Mouse (Mus musculus): ENCODE measurements around the gene Ssbp3. TPM values are rescaled to one million over a fixed set of nuclear protein-coding genes. Genes with fewer than 3 reads are reported as not detected.

The Ssbp3 gene
- total RNA-seq, 2 experiments from 2014 or later = 27.5 to 37.9 TPM

- DNase-seq = no peak
These were observed 101.0 kb downstream of the Ssbp3 start for GRCm38 (mm10) chr4:107011325-107012004.

- DNase-seq = peak in 1 of 2 experiments; percentile 33
These were observed 101.5 kb downstream of the Ssbp3 start for GRCm38 (mm10) chr4:107012005-107012478.

GRCm38 (mm10) chr4:107012574-107012973, 102.1 kb downstream of the Ssbp3 start:
- DNase-seq = peak; percentile 70 to 79

GRCm38 (mm10) chr4:107013119-107013816, 102.8 kb downstream of the Ssbp3 start:
- peak; percentile 71 to 76 for DNase-seq

DNA sequence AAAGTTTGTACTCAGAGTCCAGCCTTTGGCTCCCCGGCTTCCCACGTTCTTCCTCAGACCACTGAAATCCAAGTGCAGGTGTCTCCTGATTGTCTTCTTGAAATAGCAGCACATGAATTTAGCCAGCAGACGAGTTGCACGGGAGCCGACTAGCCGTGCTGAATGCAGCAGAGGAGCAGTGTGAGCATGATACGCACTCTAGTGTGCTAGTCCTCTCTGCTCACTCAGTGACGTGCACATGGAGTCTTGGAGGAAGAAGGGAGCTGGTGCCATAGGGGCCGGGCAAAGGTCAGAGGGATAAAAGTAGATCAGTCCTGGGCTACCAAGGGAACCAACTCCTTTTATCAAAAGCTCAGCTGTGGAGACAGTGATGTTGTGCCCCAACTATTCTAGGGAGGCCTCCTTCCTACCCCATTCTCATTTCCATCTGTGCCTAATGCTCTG, 103.3 kb downstream of the Ssbp3 start:
- DNase-seq = peak in 1 of 2 experiments; percentile 56

- DNase-seq = peak; percentile 46 to 63
These were observed 105.5 kb downstream of the Ssbp3 start for GRCm38 (mm10) chr4:107015971-107016511.

- no peak for DNase-seq
These were observed 106.8 kb downstream of the Ssbp3 start for GRCm38 (mm10) chr4:107017257-107017656.

DNA sequence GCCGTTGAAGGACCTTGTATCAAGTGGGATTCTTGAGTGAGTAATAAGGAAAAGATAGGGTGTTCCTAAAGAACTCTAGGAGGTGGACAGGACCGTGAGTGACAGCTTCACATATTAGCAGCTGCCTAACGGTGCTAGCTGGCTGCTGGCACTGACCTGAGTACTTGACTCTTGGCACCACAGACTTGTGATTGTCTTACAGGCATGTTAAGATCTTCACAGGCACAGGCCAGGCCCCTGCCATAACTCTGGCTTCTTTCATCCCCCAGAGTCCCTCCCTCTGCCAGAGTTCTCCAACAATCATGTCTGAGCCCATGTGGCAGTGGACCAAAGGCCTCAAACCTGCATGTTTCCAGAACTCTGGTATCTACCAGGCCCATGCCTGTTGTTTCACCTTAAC, 108.0 kb downstream of the Ssbp3 start:
- DNase-seq = peak; percentile 48 to 71

- peak; percentile 37 to 48 for DNase-seq
These were observed 108.5 kb downstream of the Ssbp3 start for GRCm38 (mm10) chr4:107019027-107019426.

DNA sequence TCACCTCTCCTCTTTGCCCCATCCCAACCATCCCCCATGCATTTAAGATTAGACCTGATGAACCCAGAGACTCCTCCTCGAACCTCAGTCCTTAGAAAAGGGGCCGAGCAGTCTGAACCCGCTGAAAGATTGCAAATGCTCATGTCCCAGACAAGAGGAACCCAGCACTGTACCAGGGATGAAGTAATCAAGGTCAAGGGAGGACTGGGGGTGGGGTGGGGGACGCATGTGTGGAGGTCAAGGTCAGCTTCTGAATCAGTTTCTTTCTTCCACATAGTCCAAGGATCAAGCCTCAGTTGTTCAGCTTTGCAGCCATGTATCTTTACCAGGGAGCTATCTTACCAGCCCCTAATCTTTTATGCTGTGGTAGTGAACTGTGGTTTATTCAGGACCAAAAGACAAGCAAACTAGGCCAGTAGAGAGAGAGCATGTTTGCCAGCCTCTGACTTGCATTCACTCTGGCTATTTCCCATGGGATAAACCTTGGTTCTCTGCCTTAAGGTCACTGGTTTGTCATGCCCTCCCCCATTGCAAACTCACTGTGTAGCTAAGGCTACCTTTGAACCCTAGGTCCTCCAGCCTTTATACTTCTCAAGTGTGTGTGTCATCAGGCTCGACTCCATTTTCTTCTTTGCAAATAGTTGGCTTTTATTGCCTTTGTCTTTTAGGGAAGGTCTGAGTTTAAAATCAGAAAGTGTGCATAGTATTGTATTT, 109.9 kb downstream of the Ssbp3 start:
- DNase-seq = no peak

DNA sequence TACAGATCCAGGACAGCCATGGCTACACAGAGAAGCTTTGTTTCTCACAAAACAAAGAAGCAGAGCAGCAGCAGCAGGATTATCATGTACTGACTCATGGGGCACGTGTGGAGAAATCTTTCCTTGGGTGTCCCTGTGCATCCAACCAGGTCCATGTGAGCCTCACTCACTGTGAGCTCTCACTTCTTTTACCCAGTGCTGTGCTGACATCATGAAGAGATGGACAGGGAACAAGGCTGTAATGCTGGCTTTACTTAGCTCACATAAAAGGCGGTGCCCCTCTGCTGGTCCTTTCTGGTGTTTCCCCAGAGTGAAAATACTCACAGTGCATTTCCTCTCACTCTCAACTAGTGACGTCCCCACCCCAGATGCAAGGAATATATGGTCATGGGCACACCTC, 111.0 kb downstream of the Ssbp3 start:
- no peak for DNase-seq

GRCm38 (mm10) chr4:107024899-107025298, 114.4 kb downstream of the Ssbp3 start:
- no peak for DNase-seq

GRCm38 (mm10) chr4:107025369-107025768, 114.9 kb downstream of the Ssbp3 start:
- no peak for DNase-seq

- peak; percentile 35 to 41 for DNase-seq
These were observed 116.0 kb downstream of the Ssbp3 start for GRCm38 (mm10) chr4:107026451-107026850.

DNA sequence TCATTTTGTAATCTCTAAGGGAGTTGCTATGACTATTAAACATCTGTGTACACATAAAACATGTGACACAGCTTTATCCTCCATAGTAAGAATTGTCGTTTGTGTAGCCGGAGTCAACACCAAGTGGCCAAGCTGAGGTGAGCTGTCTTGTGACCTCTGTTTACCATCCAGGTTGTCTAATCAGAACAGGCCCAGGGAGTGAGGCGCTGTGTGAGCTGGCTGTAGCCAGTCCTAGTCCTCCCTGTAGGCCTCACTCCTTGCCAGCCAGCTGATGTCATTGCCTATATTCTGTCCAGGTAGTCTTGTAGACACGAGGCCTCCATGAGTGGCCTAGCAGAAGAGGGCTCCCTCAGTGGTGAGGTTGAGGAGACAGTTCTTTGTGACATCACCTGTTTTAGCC, 125.2 kb downstream of the Ssbp3 start:
- no peak for DNase-seq

GRCm38 (mm10) chr4:107036985-107037384, 126.5 kb downstream of the Ssbp3 start:
- DNase-seq = no peak

DNA sequence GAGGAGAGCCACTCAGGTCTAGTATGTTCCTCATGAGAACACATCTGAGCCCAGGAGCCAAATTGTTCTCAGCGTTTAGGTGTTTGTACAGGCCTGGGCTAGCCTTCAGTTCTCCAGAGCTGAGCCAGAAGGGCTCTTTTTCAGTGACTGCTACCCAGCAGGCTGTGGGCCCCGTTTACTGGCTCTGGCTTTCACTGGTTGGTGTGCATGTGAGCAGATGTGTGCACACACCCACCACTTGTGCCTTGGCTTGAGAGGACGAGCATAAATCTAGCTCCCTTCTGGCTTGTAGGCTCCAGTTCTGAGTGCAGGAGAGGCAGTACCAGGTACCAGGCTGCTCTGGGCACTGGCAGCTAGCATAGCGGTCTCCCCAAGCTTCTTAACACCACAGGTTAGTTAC, 127.8 kb downstream of the Ssbp3 start:
- DNase-seq = no peak

GRCm38 (mm10) chr4:107039270-107039669, 128.8 kb downstream of the Ssbp3 start:
- DNase-seq = no peak

GRCm38 (mm10) chr4:107042304-107042703, 131.8 kb downstream of the Ssbp3 start:
- no peak for DNase-seq

- no peak for DNase-seq
These were observed 134.7 kb downstream of the Ssbp3 start for GRCm38 (mm10) chr4:107045188-107045587.

GRCm38 (mm10) chr4:107047806-107048205, 137.3 kb downstream of the Ssbp3 start:
- peak in 1 of 2 experiments; percentile 22 for DNase-seq

- peak; percentile 65 to 73 for DNase-seq
These were observed 138.2 kb downstream of the Ssbp3 start for GRCm38 (mm10) chr4:107048568-107049162.

Measured in heart, adult 18-20 months (tissue).